Mouse (Mus musculus) liver, embryonic 14.5 days (tissue): ENCODE data around the gene Axin1. TPM values are rescaled to one million over a fixed set of nuclear protein-coding genes. Genes with fewer than 3 reads are reported as not detected.

Experiments
- ATAC-seq: fragments of 200-750 bp; cut with Nextera tagmentation; 2 replicates; pipeline ENCODE4 v1.8.0; 2017; ENCODE audit warnings: moderate number of reproducible peaks, mild to moderate bottlenecking, moderate library complexity; ENCODE audit not compliant: insufficient read depth
- DNase-seq, 3 experiments: peaks; one replicate each; pipeline ENCODE4 v3.0.0-alpha.2; 2012 to 2013; ENCODE audit warnings: low read depth in 3 of 3, low spot score in 3 of 3
- H3K27ac ChIP-seq: fragments of 300-500 bp; sonication (generic); 2 replicates; pipeline ENCODE4 v1.5.1; 2014; ENCODE audit warnings: moderate library complexity, mild to moderate bottlenecking, control low read depth, inconsistent platforms
- H3K27me3 ChIP-seq: fragments of 300-500 bp; sonication (generic); 2 replicates; pipeline ENCODE4 v1.6.1; 2014; ENCODE audit warnings: mild to moderate bottlenecking, low read length, moderate library complexity; ENCODE audit not compliant: control insufficient read depth, insufficient read depth
- H3K36me3 ChIP-seq: fragments of 300-500 bp; sonication (generic); replicated peaks from 2 replicates; pipeline ENCODE4 v1.6.1; 2014; ENCODE audit warnings: low read depth; ENCODE audit not compliant: control insufficient read depth, insufficient read depth
- H3K4me1 ChIP-seq, 2 experiments: fragments of 200-500 bp in 1 of 2; fragments of 300-500 bp in 1 of 2; sonication (generic) in 1 of 2; replicated peaks; 2 replicates each; pipeline ENCODE4 v1.6.1; 2012 to 2014; ENCODE audit warnings: antibody characterized with exemption in 1 of 2, inconsistent platforms in 1 of 2, low read length in 1 of 2; ENCODE audit not compliant: control insufficient read depth in 2 of 2, insufficient read depth in 2 of 2
- H3K4me2 ChIP-seq: fragments of 300-500 bp; sonication (generic); 2 replicates; pipeline ENCODE4 v1.6.1; 2014; ENCODE audit warnings: low read depth, mild to moderate bottlenecking, control low read depth, moderate library complexity
- H3K4me3 ChIP-seq, 2 experiments: fragments of 200-500 bp in 1 of 2; fragments of 300-500 bp in 1 of 2; sonication (generic) in 1 of 2; 2 replicates each; pipeline ENCODE4 v1.5.1; 2012 to 2014; ENCODE audit warnings: low read depth in 2 of 2, low read length in 2 of 2, mild to moderate bottlenecking in 2 of 2, control low read depth in 1 of 2, inconsistent platforms in 1 of 2, moderate library complexity in 1 of 2; ENCODE audit not compliant: insufficient read depth in 1 of 2
- H3K9ac ChIP-seq: fragments of 300-500 bp; sonication (generic); replicated peaks from 2 replicates; pipeline ENCODE4 v1.6.1; 2014; ENCODE audit warnings: mild to moderate bottlenecking, control low read depth, moderate library complexity
- H3K9me3 ChIP-seq: fragments of 300-500 bp; sonication (generic); 2 replicates; pipeline ENCODE4 v1.6.1; 2016; ENCODE audit warnings: low read length, mixed read lengths; ENCODE audit not compliant: control insufficient read depth
- CTCF ChIP-seq: IDR thresholded peaks from 2 replicates; pipeline ENCODE4 v1.5.1; 2016; ENCODE audit warnings: antibody characterized with exemption, low read depth, control low read depth
- EP300 ChIP-seq: IDR thresholded peaks from 2 replicates; pipeline ENCODE4 v1.6.1; 2016; ENCODE audit warnings: antibody characterized with exemption, low read depth
- WGBS: fragments of 180-500 bp; shearing (Covaris S2); extraction: QIAGEN DNeasy Blood & Tissue Kit; methylation state at CpG from one replicate; pipeline ENCODE4 v1.1.7; 2014; ENCODE audit not compliant: insufficient replicate concordance; 5-methylcytosine and 5-hydroxymethylcytosine counted together
- polyA plus RNA-seq, 2 experiments: library from polyadenylated mRNA; depleted of rRNA in 1 of 2; stranded (reverse) in 1 of 2; unstranded in 1 of 2; fragments of >200 nt; fragmentation: Nextera tagmentation in 1 of 2; extraction: Ambion mirVana in 1 of 2; gene quantifications; 2 replicates each; pipeline versions ENCODE4 v1.2.1 to v1.2.3; 2012 to 2014

The Axin1 gene
- polyA plus RNA-seq, 2 experiments, result 3.8 to 8.7 TPM

DNA sequence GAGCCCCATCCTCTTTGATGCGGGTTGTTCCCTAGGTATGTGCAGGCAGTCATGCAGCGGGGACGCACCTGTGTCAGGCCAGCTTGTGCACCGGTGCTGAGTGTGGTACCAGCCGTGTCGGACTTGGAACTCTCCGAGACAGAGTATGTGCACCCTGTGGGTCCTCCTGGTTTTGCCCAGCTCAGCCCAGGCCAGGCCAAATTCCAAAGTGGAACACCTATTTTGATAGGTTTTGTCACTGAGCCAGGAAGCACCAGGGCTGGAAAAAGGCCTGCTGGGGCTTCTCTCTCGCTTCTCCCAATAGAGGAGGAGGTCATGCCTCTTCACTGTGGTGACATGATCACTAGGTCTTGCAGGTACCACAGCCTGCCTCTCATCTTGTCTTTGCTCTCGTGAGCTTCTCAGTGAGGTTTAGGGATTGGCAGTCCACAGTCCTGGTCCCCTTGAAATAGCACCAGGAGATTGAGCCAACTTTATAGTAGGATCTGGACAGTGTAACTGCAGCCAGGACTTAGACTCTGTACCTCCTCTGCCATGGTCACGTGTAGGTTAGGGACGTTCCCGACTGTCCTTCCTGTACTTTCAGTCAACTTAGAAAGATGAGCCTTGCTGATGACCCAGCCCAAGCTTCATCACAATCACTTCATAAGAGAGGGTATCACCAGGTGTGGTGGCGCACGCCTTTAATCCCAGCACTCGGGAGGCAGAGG, 54.1 kb downstream of the Axin1 start:
- Histone ChIP-seq H3K9me3 (no peaks in the 10 kb centered on the region), H3K4me2 (no peak overlapping the region), H3K4me3 (no peak overlapping the region), H3K9ac (no peak overlapping the region), H3K27me3 (no peaks in the 10 kb centered on the region), H3K4me1 (no peaks in the 10 kb centered on the region), H3K27ac (no peak overlapping the region), H3K36me3 (peaks cover 25% of the 10 kb centered on the region)
- 87% methylated on average over 15 of the region's 15 CpGs for WGBS
- no peak for DNase-seq
- no peak for TF ChIP-seq CTCF
- TF ChIP-seq EP300, result no peak
- ATAC-seq, result no peak

DNA sequence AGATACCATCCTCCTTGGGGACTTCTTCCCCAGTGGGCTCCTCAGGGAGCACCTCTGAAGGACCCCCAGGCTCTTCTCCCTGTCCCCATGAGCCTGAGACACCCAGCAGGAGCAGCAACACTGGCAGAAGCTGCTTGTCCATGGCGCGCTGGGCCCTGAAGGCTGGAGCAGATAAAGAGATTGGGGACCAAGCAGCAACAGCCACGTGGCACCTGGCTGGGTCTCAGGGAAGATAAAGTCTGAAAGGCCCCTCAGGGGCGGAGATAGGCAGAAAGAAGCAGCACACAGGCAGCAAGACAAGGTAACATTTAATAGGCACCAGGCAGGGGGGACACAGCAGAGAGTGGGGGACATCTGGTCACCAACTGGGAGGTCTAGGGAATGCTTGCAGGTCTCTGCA, 60.4 kb downstream of the Axin1 start, which contains the start of gene Pdia2:
Gene Pdia2 (minus strand): TSS at position 196 of the 400 bp plus-strand sequence.
- DNase-seq (peak; percentile 56 to 74 (median 72)), ATAC-seq (peak; percentile 79)
- H3K9me3 ChIP-seq, result no peaks in the 10 kb centered on the region
- H3K4me2 ChIP-seq, result peak within 1 kb of the TSS; percentile 74
- peaks cover 28 to 36% of the 10 kb centered on the region in 2 experiments for H3K4me1 ChIP-seq
- peaks cover 19% of the 10 kb centered on the region; the same call in 1 of the 2 replicates for H3K36me3 ChIP-seq
- H3K27me3 ChIP-seq, result peaks cover 22% of the 10 kb centered on the region
- 19% methylated on average over 4 of the region's 4 CpGs for WGBS
- peak within 1 kb of the TSS; percentile 52 to 71 for H3K4me3 ChIP-seq
- TF ChIP-seq EP300 (peak; percentile 78), CTCF (no peak)
- peak within 1 kb of the TSS; percentile 78 for H3K9ac ChIP-seq
- H3K27ac ChIP-seq, result peak within 1 kb of the TSS; percentile 44

- Histone ChIP-seq H3K27ac (no peak overlapping the region), H3K9me3 (no peaks in the 10 kb centered on the region), H3K9ac (peak overlapping the region; percentile 53), H3K27me3 (peaks cover 36% of the 10 kb centered on the region), H3K4me2 (peak overlapping the region; percentile 74), H3K4me3 (peak overlapping the region; percentile 63 to 69), H3K36me3 (peaks cover 7% of the 10 kb centered on the region; the same call in 1 of the 2 replicates), H3K4me1 (peaks cover 28 to 36% of the 10 kb centered on the region in 2 experiments)
- TF ChIP-seq EP300, result no peak
- no peak for TF ChIP-seq CTCF
- ATAC-seq (peak; percentile 74), DNase-seq (peak; percentile 49 to 57 (median 52))
- whole genome bisulfite sequencing, result 1% methylated on average over 92 of the region's 92 CpGs
Measured at GRCm38 (mm10) chr17:26200831-26201705, 62.6 kb downstream of the Axin1 start.

DNA sequence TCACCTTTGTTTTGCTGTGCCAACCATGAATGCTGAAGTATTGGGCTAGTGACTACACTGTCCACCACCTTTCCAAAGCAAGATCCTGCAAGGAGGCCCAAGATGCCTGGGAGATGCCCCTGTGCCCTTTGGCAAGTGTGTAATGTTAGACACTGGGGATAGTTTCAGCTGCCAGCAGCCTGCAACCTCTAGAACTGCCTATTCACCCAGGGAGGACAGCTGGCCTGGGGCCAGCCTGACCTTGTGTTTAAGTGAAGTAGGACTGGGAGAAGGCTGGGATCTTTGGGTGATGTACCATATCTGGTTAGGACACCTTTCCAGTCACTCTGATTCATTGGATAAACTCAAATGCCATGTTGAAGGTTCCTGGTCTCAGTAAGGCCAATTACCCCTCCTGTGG, 63.5 kb downstream of the Axin1 start:
- Histone ChIP-seq H3K27me3 (peaks cover 36% of the 10 kb centered on the region), H3K9ac (no peak overlapping the region), H3K4me1 (peaks cover 28 to 36% of the 10 kb centered on the region in 2 experiments), H3K36me3 (peaks cover 6% of the 10 kb centered on the region; the same call in 1 of the 2 replicates), H3K4me3 (no peak overlapping the region), H3K4me2 (peak overlapping the region; percentile 74), H3K9me3 (no peaks in the 10 kb centered on the region), H3K27ac (no peak overlapping the region)
- TF ChIP-seq CTCF, result no peak
- no peak for DNase-seq
- no peak for ATAC-seq

GRCm38 (mm10) chr17:26202737-26203136, 64.2 kb downstream of the Axin1 start, which contains the start of gene Rgs11:
Gene Rgs11 (plus strand): TSS chr17:26202951.
- Histone ChIP-seq H3K9me3 (no peaks in the 10 kb centered on the region), H3K36me3 (peaks cover 1% of the 10 kb centered on the region; the same call in 1 of the 2 replicates), H3K4me1 (peaks cover 28 to 36% of the 10 kb centered on the region in 2 experiments), H3K27me3 (peaks cover 36% of the 10 kb centered on the region), H3K4me2 (peak within 1 kb of the TSS; percentile 74), H3K27ac (no peak within 1 kb of the TSS), H3K9ac (peak within 1 kb of the TSS; percentile 7; the same call in 1 of the 2 replicates), H3K4me3 (peak within 1 kb of the TSS; percentile 38 to 50)
- no peak for ATAC-seq
- TF ChIP-seq CTCF, result no peak
- no peak for TF ChIP-seq EP300
- DNase-seq, result no peak
- under 1% methylated on average over 22 of the region's 22 CpGs for WGBS
